Mouse (Mus musculus): Measurements from ENCODE around the gene Serinc4. TPM values are rescaled to one million over a fixed set of nuclear protein-coding genes. Genes with fewer than 3 reads are reported as not detected.
"Not testable (repeated sequence)": the region's sequence is repeated elsewhere in the genome, so short reads cannot be mapped to it uniquely, and the experiment has no call there.

Serinc4 gene
- not detected in 2 replicates for total RNA-seq (2015; ENCODE audit: low replicate concordance)
- total RNA-seq (2017; ENCODE audit: low replicate concordance) = 8.6 TPM in 1 of 2 replicates, not detected in the other

GRCm38 (mm10) chr2:121456692-121457642, at the start of gene Serinc4:
Gene Serinc4 (minus strand): TSS chr2:121456781.
- ATAC-seq (replicated peaks; ENCODE audit: low FRiP score, poor library complexity, severe bottlenecking) = peak; percentile 99

GRCm38 (mm10) chr2:121501550-121501949, 45.0 kb upstream of the Serinc4 start:
- ATAC-seq (replicated peaks; ENCODE audit: low FRiP score, poor library complexity, severe bottlenecking) = not testable (repeated sequence)

- not testable (repeated sequence) for ATAC-seq (replicated peaks; ENCODE audit: low FRiP score, poor library complexity, severe bottlenecking)
Measured at GRCm38 (mm10) chr2:121484403-121484802, 27.8 kb upstream of the Serinc4 start.

GRCm38 (mm10) chr2:121483576-121483975, 27.0 kb upstream of the Serinc4 start:
- ATAC-seq (replicated peaks; ENCODE audit: low FRiP score, poor library complexity, severe bottlenecking) = no peak

GRCm38 (mm10) chr2:121480916-121481315, 24.3 kb upstream of the Serinc4 start:
- ATAC-seq (replicated peaks; ENCODE audit: low FRiP score, poor library complexity, severe bottlenecking) = peak; percentile 71

GRCm38 (mm10) chr2:121480498-121480897, 23.9 kb upstream of the Serinc4 start:
- peak; percentile 70 for ATAC-seq (replicated peaks; ENCODE audit: low FRiP score, poor library complexity, severe bottlenecking)

- no peak for ATAC-seq (replicated peaks; ENCODE audit: low FRiP score, poor library complexity, severe bottlenecking)
Measured at GRCm38 (mm10) chr2:121477491-121478266, 21.1 kb upstream of the Serinc4 start.

GRCm38 (mm10) chr2:121475306-121475705, 18.7 kb upstream of the Serinc4 start:
- ATAC-seq (replicated peaks; ENCODE audit: low FRiP score, poor library complexity, severe bottlenecking) = not testable (repeated sequence)

- ATAC-seq (replicated peaks; ENCODE audit: low FRiP score, poor library complexity, severe bottlenecking) = peak; percentile 60
Measured at GRCm38 (mm10) chr2:121474180-121474535, 17.6 kb upstream of the Serinc4 start.

GRCm38 (mm10) chr2:121473301-121474179, 17.0 kb upstream of the Serinc4 start, which contains the start of gene Mfap1b:
Gene Mfap1b (minus strand): TSS chr2:121474067.
- peak; percentile 98 for ATAC-seq (replicated peaks; ENCODE audit: low FRiP score, poor library complexity, severe bottlenecking)

GRCm38 (mm10) chr2:121472783-121473182, 16.2 kb upstream of the Serinc4 start:
- ATAC-seq (replicated peaks; ENCODE audit: low FRiP score, poor library complexity, severe bottlenecking) = not testable (repeated sequence)

- ATAC-seq (replicated peaks; ENCODE audit: low FRiP score, poor library complexity, severe bottlenecking) = not testable (repeated sequence)
Measured at GRCm38 (mm10) chr2:121468982-121469381, 12.4 kb upstream of the Serinc4 start.

- ATAC-seq (replicated peaks; ENCODE audit: low FRiP score, poor library complexity, severe bottlenecking) = no peak
Measured at GRCm38 (mm10) chr2:121460071-121460470, 3.5 kb upstream of the Serinc4 start.

- no peak for ATAC-seq (replicated peaks; ENCODE audit: low FRiP score, poor library complexity, severe bottlenecking)
Measured at GRCm38 (mm10) chr2:121455534-121455933, 1.0 kb downstream of the Serinc4 start.

GRCm38 (mm10) chr2:121453917-121454316, 2.7 kb downstream of the Serinc4 start:
- no peak for ATAC-seq (replicated peaks; ENCODE audit: low FRiP score, poor library complexity, severe bottlenecking)

GRCm38 (mm10) chr2:121452990-121453389, 3.6 kb downstream of the Serinc4 start, which contains the start of gene Hypk:
Gene Hypk (plus strand): TSS chr2:121453290.
- ATAC-seq (replicated peaks; ENCODE audit: low FRiP score, poor library complexity, severe bottlenecking) = no peak

GRCm38 (mm10) chr2:121452361-121452760, 4.2 kb downstream of the Serinc4 start:
- no peak for ATAC-seq (replicated peaks; ENCODE audit: low FRiP score, poor library complexity, severe bottlenecking)

GRCm38 (mm10) chr2:121450093-121450492, 6.5 kb downstream of the Serinc4 start:
- ATAC-seq (replicated peaks; ENCODE audit: low FRiP score, poor library complexity, severe bottlenecking) = no peak

- no peak for ATAC-seq (replicated peaks; ENCODE audit: low FRiP score, poor library complexity, severe bottlenecking)
Measured at GRCm38 (mm10) chr2:121449545-121450011, 7.0 kb downstream of the Serinc4 start.

Measured in erythroid progenitor cell, adult 5-6 weeks (primary cell).